Mouse (Mus musculus) erythroid progenitor cell, adult 5-6 weeks (primary cell): ENCODE results near the gene Syt6. TPM values are rescaled to one million over a fixed set of nuclear protein-coding genes. Genes with fewer than 3 reads are reported as not detected.

Source experiments
- total RNA-seq, 2 experiments: library from RNA; stranded (forward) in 1 of 2; stranded (reverse) in 1 of 2; fragments of 150-400 nt in 1 of 2; fragments of 186-747, 209-891 nt in 1 of 2; gene quantifications; 2 replicates each; pipeline versions ENCODE4 v1.2.3 to v1.2.4; 2015 to 2017; ENCODE audit warnings: low replicate concordance in 2 of 2

Gene Syt6
- total RNA-seq, 2 experiments from 2014 or later: not detected

Other genes with a start within 250 kb of the Syt6 start
- gene Atg4a-ps, start 70.8 kb downstream of the Syt6 start, total RNA-seq (2015; ENCODE audit: low replicate concordance): 0.72 and 5.4 TPM in 2 replicates
- 4.6 and 6.9 TPM in 2 replicates for gene Atg4a-ps, start 70.8 kb downstream of the Syt6 start, total RNA-seq (2017; ENCODE audit: low replicate concordance)
- 1.4 and 1.7 TPM in 2 replicates for gene Olfml3, start 162.8 kb downstream of the Syt6 start, total RNA-seq (2015; ENCODE audit: low replicate concordance)
- gene Olfml3, start 162.8 kb downstream of the Syt6 start, total RNA-seq (2017; ENCODE audit: low replicate concordance): 0.64 and 0.91 TPM in 2 replicates
- gene Gm10964, start 164.1 kb downstream of the Syt6 start, total RNA-seq (2015; ENCODE audit: low replicate concordance): not detected in 2 replicates
- not detected in 2 replicates for gene Gm10964, start 164.1 kb downstream of the Syt6 start, total RNA-seq (2017; ENCODE audit: low replicate concordance)
- gene Hipk1, start 216.3 kb downstream of the Syt6 start, total RNA-seq (2015; ENCODE audit: low replicate concordance): 303 and 379 TPM in 2 replicates
- 286 and 299 TPM in 2 replicates for gene Hipk1, start 216.3 kb downstream of the Syt6 start, total RNA-seq (2017; ENCODE audit: low replicate concordance)
- gene Dclre1b, start 234.2 kb downstream of the Syt6 start, total RNA-seq (2015; ENCODE audit: low replicate concordance): 14.3 and 22.0 TPM in 2 replicates
- 13.4 and 23.0 TPM in 2 replicates for gene Dclre1b, start 234.2 kb downstream of the Syt6 start, total RNA-seq (2017; ENCODE audit: low replicate concordance)
- 31.4 and 43.6 TPM in 2 replicates for gene Ap4b1, start 234.3 kb downstream of the Syt6 start, total RNA-seq (2015; ENCODE audit: low replicate concordance)
- gene Ap4b1, start 234.3 kb downstream of the Syt6 start, total RNA-seq (2017; ENCODE audit: low replicate concordance): 36.1 and 43.8 TPM in 2 replicates
- gene Gm43064, start 234.3 kb downstream of the Syt6 start, total RNA-seq (2015; ENCODE audit: low replicate concordance): 3.2 and 21.4 TPM in 2 replicates
- gene Gm43064, start 234.3 kb downstream of the Syt6 start, total RNA-seq (2017; ENCODE audit: low replicate concordance): 7.6 TPM in 1 of 2 replicates, not detected in the other